Mouse (Mus musculus): Measurements from ENCODE around the gene Mylk. TPM values are rescaled to one million over a fixed set of nuclear protein-coding genes. Genes with fewer than 3 reads are reported as not detected.

Mylk gene
- polyA plus RNA-seq, 1 experiment: 8.3 TPM

DNA sequence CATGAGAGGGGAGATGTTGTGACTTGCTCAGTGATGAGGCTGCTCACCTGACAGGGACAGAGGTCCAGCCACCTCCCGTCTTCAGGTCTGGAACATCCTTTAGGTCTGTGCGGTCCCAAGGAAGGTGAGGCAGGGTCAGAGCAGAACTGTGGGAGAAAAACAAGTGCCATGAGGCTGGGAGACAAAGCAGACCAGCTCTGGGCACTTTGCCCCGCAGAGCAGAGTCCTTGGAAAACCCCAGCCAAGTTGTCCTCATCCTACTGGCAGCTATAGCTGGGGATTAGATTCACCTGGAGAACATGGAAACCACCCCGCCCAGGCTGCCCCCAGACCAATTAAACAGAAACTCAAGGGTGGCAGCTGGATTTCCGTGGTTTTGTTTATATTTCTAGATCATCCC, 195.4 kb downstream of the Mylk start:
- Histone ChIP-seq H3K4me1 (ENCODE audit: control insufficient read depth, insufficient read depth, low read length) (no peaks in the 10 kb centered on the region), H3K27ac (ENCODE audit: insufficient read depth, low read length) (no peak overlapping the region), H3K4me3 (ENCODE audit: insufficient read depth, low read length) (no peak overlapping the region)
- no peak for TF ChIP-seq POLR2A (IDR thresholded peaks at IDR 0.05; ENCODE audit: extremely low read depth, insufficient read depth, low read length)
- no peak for TF ChIP-seq CTCF (IDR thresholded peaks at IDR 0.05; ENCODE audit: extremely low read depth, insufficient read depth, low read length)

GRCm38 (mm10) chr16:34941915-34942314, 196.9 kb downstream of the Mylk start:
- H3K4me1 ChIP-seq (ENCODE audit: control insufficient read depth, insufficient read depth, low read length): no peaks in the 10 kb centered on the region
- no peak overlapping the region for H3K4me3 ChIP-seq (ENCODE audit: insufficient read depth, low read length)
- TF ChIP-seq CTCF (IDR thresholded peaks at IDR 0.05; ENCODE audit: extremely low read depth, insufficient read depth, low read length): no peak
- TF ChIP-seq POLR2A (IDR thresholded peaks at IDR 0.05; ENCODE audit: extremely low read depth, insufficient read depth, low read length): no peak
- H3K27ac ChIP-seq (ENCODE audit: insufficient read depth, low read length): no peak overlapping the region

- Histone ChIP-seq H3K27ac (ENCODE audit: insufficient read depth, low read length) (no peak overlapping the region), H3K4me1 (ENCODE audit: control insufficient read depth, insufficient read depth, low read length) (no peaks in the 10 kb centered on the region), H3K4me3 (ENCODE audit: insufficient read depth, low read length) (no peak overlapping the region)
- TF ChIP-seq CTCF (IDR thresholded peaks at IDR 0.05; ENCODE audit: extremely low read depth, insufficient read depth, low read length) (no peak), POLR2A (IDR thresholded peaks at IDR 0.05; ENCODE audit: extremely low read depth, insufficient read depth, low read length) (no peak)
Observed at GRCm38 (mm10) chr16:34946301-34946700, 201.3 kb downstream of the Mylk start.

GRCm38 (mm10) chr16:34950935-34951334, 205.9 kb downstream of the Mylk start:
- TF ChIP-seq POLR2A (IDR thresholded peaks at IDR 0.05; ENCODE audit: extremely low read depth, insufficient read depth, low read length) (no peak), CTCF (IDR thresholded peaks at IDR 0.05; ENCODE audit: extremely low read depth, insufficient read depth, low read length) (no peak)
- Histone ChIP-seq H3K27ac (ENCODE audit: insufficient read depth, low read length) (no peak overlapping the region), H3K4me1 (ENCODE audit: control insufficient read depth, insufficient read depth, low read length) (peaks cover 1% of the 10 kb centered on the region; the same call in 1 of the 2 replicates), H3K4me3 (ENCODE audit: insufficient read depth, low read length) (no peak overlapping the region)

DNA sequence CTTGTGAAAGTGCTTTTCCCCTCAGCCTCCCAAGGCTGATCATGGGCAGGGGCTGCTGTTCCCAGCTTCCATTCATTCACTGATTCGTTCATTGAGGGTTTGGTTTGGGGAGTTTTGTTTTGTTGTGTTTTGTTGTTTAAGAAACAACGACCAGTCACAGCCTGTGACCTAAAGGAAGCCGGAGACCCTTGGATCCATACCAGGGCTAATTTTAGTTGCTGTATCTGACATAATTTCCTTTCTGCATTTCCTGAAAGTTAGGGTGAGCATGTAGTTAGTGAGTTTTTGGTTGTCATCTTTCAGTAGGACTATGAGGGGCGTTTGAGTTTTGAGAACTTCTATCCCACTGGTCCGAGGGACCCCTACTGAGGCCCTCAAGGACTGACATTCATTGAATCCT, 207.2 kb downstream of the Mylk start:
- peaks cover 1% of the 10 kb centered on the region; the same call in 1 of the 2 replicates for H3K4me1 ChIP-seq (ENCODE audit: control insufficient read depth, insufficient read depth, low read length)
- H3K4me3 ChIP-seq (ENCODE audit: insufficient read depth, low read length): no peak overlapping the region
- H3K27ac ChIP-seq (ENCODE audit: insufficient read depth, low read length): no peak overlapping the region
- TF ChIP-seq CTCF (IDR thresholded peaks at IDR 0.05; ENCODE audit: extremely low read depth, insufficient read depth, low read length): no peak
- TF ChIP-seq POLR2A (IDR thresholded peaks at IDR 0.05; ENCODE audit: extremely low read depth, insufficient read depth, low read length): no peak

DNA sequence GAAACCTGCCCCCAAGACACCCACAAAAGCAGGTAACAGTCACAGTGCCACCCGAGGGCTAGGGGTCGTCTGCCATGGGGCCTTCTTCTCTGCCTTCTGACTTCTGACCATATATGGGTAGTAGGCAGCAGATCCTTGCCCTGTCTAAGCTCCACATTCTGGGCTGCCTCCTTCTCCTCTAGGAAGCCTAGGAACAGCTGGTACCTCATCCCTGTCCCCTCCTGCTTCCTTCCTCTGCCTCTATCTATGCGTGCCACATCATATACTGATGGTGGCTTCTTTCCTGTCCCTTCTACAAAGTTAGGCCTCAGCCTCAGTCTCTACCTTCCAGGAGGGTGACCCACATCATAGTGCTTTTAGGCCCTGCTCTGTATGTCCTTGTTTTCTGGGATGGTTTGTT, 207.8 kb downstream of the Mylk start:
- Histone ChIP-seq H3K4me3 (ENCODE audit: insufficient read depth, low read length) (no peak overlapping the region), H3K4me1 (ENCODE audit: control insufficient read depth, insufficient read depth, low read length) (peaks cover 1% of the 10 kb centered on the region; the same call in 1 of the 2 replicates), H3K27ac (ENCODE audit: insufficient read depth, low read length) (no peak overlapping the region)
- no peak for TF ChIP-seq CTCF (IDR thresholded peaks at IDR 0.05; ENCODE audit: extremely low read depth, insufficient read depth, low read length)

DNA sequence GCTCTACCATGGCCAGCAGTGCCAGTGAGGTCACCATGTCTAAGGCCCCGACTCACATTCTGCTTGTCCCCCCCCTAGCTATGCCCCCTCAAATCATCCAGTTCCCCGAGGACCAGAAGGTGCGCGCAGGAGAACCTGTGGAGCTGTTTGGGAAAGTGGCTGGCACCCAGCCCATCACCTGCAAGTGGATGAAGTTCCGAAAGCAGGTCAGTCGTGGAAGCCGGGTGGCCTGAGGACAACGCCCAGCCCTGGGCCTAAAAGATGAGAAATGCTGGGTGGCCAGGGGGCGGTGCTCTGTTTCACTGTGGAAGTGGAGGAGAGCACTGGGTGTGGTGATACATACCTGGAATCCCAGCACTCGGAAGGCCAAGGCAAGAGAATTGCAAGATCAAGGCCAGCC, 208.5 kb downstream of the Mylk start:
- Histone ChIP-seq H3K4me3 (ENCODE audit: insufficient read depth, low read length) (no peak overlapping the region), H3K27ac (ENCODE audit: insufficient read depth, low read length) (no peak overlapping the region), H3K4me1 (ENCODE audit: control insufficient read depth, insufficient read depth, low read length) (peaks cover 1% of the 10 kb centered on the region; the same call in 1 of the 2 replicates)
- no peak for TF ChIP-seq CTCF (IDR thresholded peaks at IDR 0.05; ENCODE audit: extremely low read depth, insufficient read depth, low read length)
- TF ChIP-seq POLR2A (IDR thresholded peaks at IDR 0.05; ENCODE audit: extremely low read depth, insufficient read depth, low read length): no peak

DNA sequence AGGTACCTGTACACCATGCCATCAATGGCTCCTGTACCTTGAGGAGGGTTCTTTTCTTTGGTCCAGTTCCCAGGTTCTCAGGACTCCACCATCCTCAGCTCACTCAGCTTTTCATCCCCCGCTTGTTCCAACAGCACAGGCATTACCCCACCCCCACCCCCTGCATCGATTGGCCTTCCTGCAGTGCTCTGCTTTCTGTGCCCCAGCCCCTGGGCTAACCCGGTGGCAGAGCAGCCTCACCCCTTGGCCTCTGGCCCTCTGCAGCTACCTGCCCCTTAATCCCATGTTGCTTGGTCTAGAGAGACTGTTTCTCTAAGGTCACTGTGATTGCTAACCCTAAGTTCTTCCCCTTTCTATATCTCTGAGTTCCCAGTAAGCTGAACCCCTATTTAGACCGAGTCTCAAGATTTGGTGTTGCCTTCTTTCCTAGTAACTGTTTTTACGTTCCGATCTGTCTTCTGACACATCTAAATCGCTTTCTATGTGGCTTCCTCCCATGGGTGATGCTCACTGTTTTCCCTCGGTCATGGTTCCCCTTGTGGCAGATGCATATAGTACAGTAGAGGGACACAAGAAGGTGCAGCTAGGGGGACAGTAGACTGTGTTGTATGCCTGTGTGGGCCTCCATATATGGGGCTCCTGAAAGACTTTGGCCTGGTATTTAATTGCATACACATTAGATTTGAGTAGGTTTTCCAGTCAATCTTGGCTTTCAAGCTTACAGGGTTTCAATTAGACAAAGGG, 212.6 kb downstream of the Mylk start:
- TF ChIP-seq CTCF (IDR thresholded peaks at IDR 0.05; ENCODE audit: extremely low read depth, insufficient read depth, low read length) (no peak), POLR2A (IDR thresholded peaks at IDR 0.05; ENCODE audit: extremely low read depth, insufficient read depth, low read length) (no peak)
- no peak overlapping the region for H3K4me3 ChIP-seq (ENCODE audit: insufficient read depth, low read length)

GRCm38 (mm10) chr16:34958667-34959066, 213.7 kb downstream of the Mylk start:
- Histone ChIP-seq H3K4me1 (ENCODE audit: control insufficient read depth, insufficient read depth, low read length) (no peaks in the 10 kb centered on the region; the same call in 1 of the 2 replicates), H3K4me3 (ENCODE audit: insufficient read depth, low read length) (no peak overlapping the region), H3K27ac (ENCODE audit: insufficient read depth, low read length) (no peak overlapping the region)
- TF ChIP-seq POLR2A (IDR thresholded peaks at IDR 0.05; ENCODE audit: extremely low read depth, insufficient read depth, low read length) (no peak), CTCF (IDR thresholded peaks at IDR 0.05; ENCODE audit: extremely low read depth, insufficient read depth, low read length) (no peak)

More for the DNA sequence above, 212.6 kb downstream of the Mylk start:
- H3K27ac ChIP-seq (ENCODE audit: insufficient read depth, low read length): no peak overlapping the region
- no peaks in the 10 kb centered on the region; the same call in 1 of the 2 replicates for H3K4me1 ChIP-seq (ENCODE audit: control insufficient read depth, insufficient read depth, low read length)

DNA sequence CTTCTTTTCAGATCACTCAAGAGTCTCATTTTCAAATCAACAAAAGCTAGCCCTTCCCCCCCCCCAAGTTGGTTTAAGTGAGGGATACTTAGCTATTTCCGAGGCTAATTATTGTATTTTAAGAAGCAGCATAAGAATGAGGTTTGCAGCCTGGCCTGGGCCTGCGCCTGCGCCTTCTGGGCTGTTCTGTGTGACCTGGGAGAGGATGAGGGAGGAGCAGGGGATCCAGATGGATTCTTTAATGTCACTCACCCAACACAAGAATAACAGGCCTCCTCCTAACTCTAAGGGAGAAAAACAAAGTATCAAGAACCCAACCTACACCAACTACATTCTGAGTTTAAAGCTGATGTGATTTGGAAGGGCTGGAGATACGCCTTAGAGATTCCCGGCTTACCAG, 214.3 kb downstream of the Mylk start:
- TF ChIP-seq CTCF (IDR thresholded peaks at IDR 0.05; ENCODE audit: extremely low read depth, insufficient read depth, low read length) (no peak), POLR2A (IDR thresholded peaks at IDR 0.05; ENCODE audit: extremely low read depth, insufficient read depth, low read length) (no peak)
- H3K4me1 ChIP-seq (ENCODE audit: control insufficient read depth, insufficient read depth, low read length): no peaks in the 10 kb centered on the region; the same call in 1 of the 2 replicates
- no peak overlapping the region for H3K27ac ChIP-seq (ENCODE audit: insufficient read depth, low read length)
- H3K4me3 ChIP-seq (ENCODE audit: insufficient read depth, low read length): no peak overlapping the region

Data from cortical plate, adult 2 months (tissue).